Mouse (Mus musculus): ENCODE measurements around the gene St6galnac4.

DNA sequence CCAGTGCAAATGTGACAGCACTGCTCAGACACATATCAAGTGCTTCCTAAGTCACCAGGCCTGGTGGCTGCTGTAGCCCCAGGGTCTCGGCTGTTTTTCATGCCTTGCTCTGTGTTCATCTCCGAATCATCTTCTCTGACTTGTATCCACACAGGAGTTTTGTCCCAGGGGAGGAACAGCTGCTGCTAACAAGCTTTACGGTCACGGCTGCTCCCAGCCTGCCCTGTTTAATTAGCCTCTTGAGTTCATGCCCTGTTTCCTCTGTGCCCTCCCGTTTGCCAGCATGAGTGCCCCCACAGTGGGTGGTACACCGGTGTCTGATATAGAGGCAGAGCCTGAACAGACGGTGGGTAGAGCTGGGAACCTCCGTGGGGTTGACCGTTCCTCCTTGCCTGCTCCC lies 31.2 kb downstream of the St6galnac4 start:
- TF ChIP-seq CTCF (conservative IDR thresholded peaks at IDR 0.05; ENCODE audit: insufficient read depth, insufficient read length, low read depth, low read length), result no peak
- TF ChIP-seq POLR2A (IDR thresholded peaks at IDR 0.05; ENCODE audit: low read depth, low read length), result no peak

Data from kidney, adult 2 months (tissue).